Mouse (Mus musculus): ENCODE measurements at regions not wholly inside any gene's neighbourhood (a gene's known extent, or its start where the extent isn't known, plus 50 kb on each side); places are given as distances from the start of the nearest gene placed in this dataset.

DNA sequence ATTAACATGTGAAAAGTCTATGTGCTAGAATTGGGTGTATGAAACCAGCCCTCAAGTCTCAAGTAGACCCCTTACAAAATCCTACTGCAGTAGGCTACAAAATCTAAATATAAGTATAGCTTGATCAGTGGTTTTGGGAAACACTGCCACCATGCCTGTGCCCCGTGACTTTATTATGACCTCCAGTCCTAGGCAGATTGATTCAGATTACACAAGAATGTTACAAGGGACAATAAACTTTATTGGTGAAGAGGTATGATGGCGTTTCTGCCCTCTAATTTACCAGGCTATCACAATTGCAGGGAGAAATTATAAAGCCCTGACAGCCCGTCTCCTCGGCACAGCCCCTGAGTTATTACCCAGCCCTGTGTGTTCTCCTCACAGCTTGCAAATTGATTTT is 337.4 kb upstream of the Arglu1 start:
- Histone ChIP-seq H3K9me3 (replicated peaks; ENCODE audit: low read length) (no peaks in the 10 kb centered on the region), H3K36me3 (ENCODE audit: insufficient read depth, low read length) (no peaks in the 10 kb centered on the region), H3K27me3 (ENCODE audit: insufficient read depth, low read length) (no peaks in the 10 kb centered on the region), H3K4me1 (replicated peaks; ENCODE audit: insufficient read depth, low read length) (no peaks in the 10 kb centered on the region), H3K9ac (ENCODE audit: low read depth, low read length) (no peak overlapping the region), H3K4me2 (ENCODE audit: low read length) (no peak overlapping the region), H3K27ac (no peak overlapping the region), H3K4me3 (replicated peaks; ENCODE audit: low read depth, low read length) (no peak overlapping the region)
- DNase-seq (ENCODE audit: low spot score) (no peak), ATAC-seq (replicated peaks; ENCODE audit: low FRiP score, low read depth) (no peak)
- 44% methylated on average over 4 of the region's 4 CpGs for WGBS
- TF ChIP-seq CTCF (IDR thresholded peaks at IDR 0.05; ENCODE audit: low read depth) = no peak

DNA sequence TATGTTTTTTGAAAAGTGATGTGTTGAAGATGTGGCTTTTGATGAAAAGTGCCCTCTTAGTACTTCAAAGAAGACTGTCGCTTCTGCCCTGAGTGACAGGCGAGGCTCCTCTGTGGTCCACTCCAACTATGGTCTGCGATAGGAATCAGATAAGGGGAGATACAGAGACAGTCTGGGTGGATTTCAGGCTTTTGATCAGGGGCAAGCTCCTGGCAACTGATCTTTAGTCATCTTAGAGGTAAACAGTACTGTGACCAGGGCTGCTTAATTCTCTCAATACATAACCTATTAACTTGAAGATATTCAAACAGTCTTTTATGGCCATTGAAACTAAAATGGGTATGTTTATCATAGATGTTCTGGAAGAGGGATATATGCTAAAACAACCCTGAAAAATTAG is 335.6 kb upstream of the Arglu1 start:
- Histone ChIP-seq H3K4me3 (replicated peaks; ENCODE audit: low read depth, low read length) (no peak overlapping the region), H3K27ac (no peak overlapping the region), H3K4me1 (replicated peaks; ENCODE audit: insufficient read depth, low read length) (no peaks in the 10 kb centered on the region), H3K27me3 (ENCODE audit: insufficient read depth, low read length) (no peaks in the 10 kb centered on the region), H3K9me3 (replicated peaks; ENCODE audit: low read length) (no peaks in the 10 kb centered on the region), H3K36me3 (ENCODE audit: insufficient read depth, low read length) (no peaks in the 10 kb centered on the region), H3K4me2 (ENCODE audit: low read length) (no peak overlapping the region), H3K9ac (ENCODE audit: low read depth, low read length) (no peak overlapping the region)
- WGBS = 78% methylated on average over 3 of the region's 3 CpGs
- ATAC-seq (replicated peaks; ENCODE audit: low FRiP score, low read depth) (no peak), DNase-seq (ENCODE audit: low spot score) (no peak)
- TF ChIP-seq CTCF (IDR thresholded peaks at IDR 0.05; ENCODE audit: low read depth) = no peak

GRCm38 (mm10) chr8:9025378-9025777 is 335.1 kb upstream of the Arglu1 start:
- H3K4me2 ChIP-seq (ENCODE audit: low read length) = no peak overlapping the region
- no peak for TF ChIP-seq CTCF (IDR thresholded peaks at IDR 0.05; ENCODE audit: low read depth)
- H3K9me3 ChIP-seq (replicated peaks; ENCODE audit: low read length) = no peaks in the 10 kb centered on the region
- H3K36me3 ChIP-seq (ENCODE audit: insufficient read depth, low read length) = no peaks in the 10 kb centered on the region
- ATAC-seq (replicated peaks; ENCODE audit: low FRiP score, low read depth) (no peak), DNase-seq (ENCODE audit: low spot score) (no peak)
- no peaks in the 10 kb centered on the region for H3K27me3 ChIP-seq (ENCODE audit: insufficient read depth, low read length)
- WGBS = 23% methylated on average over 3 of the region's 3 CpGs
- H3K4me1 ChIP-seq (replicated peaks; ENCODE audit: insufficient read depth, low read length) = no peaks in the 10 kb centered on the region
- H3K9ac ChIP-seq (ENCODE audit: low read depth, low read length) = no peak overlapping the region
- H3K4me3 ChIP-seq (replicated peaks; ENCODE audit: low read depth, low read length) = no peak overlapping the region
- no peak overlapping the region for H3K27ac ChIP-seq

DNA sequence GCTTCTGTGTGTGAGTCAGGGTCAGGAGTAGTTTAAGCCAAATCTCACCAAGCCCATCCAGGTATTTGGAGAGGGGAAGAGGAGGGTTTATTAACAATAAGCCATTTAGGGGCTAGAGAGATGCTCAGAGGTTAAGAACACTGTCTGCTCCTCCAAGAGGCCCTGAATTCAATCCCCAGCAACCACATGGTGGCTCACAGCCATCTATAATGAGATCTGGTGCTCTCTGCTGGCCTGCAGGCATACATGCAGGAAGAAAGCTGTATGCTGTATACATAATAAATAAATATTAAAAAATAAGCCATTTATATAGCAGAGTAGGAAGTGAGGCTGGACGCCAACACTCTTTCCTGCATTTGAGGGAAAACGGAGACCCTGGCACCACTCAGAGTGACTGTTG is 330.4 kb upstream of the Arglu1 start:
- Histone ChIP-seq H3K27ac (no peak overlapping the region), H3K4me2 (ENCODE audit: low read length) (no peak overlapping the region), H3K9ac (ENCODE audit: low read depth, low read length) (no peak overlapping the region), H3K9me3 (replicated peaks; ENCODE audit: low read length) (no peaks in the 10 kb centered on the region), H3K36me3 (ENCODE audit: insufficient read depth, low read length) (no peaks in the 10 kb centered on the region), H3K27me3 (ENCODE audit: insufficient read depth, low read length) (no peaks in the 10 kb centered on the region), H3K4me3 (replicated peaks; ENCODE audit: low read depth, low read length) (no peak overlapping the region), H3K4me1 (replicated peaks; ENCODE audit: insufficient read depth, low read length) (no peaks in the 10 kb centered on the region)
- 77% methylated on average over 2 of the region's 2 CpGs for WGBS
- peak; percentile 34; the same call in 1 of the 2 replicates for TF ChIP-seq CTCF (IDR thresholded peaks at IDR 0.05; ENCODE audit: low read depth)
- DNase-seq (ENCODE audit: low spot score) (no peak), ATAC-seq (replicated peaks; ENCODE audit: low FRiP score, low read depth) (no peak)

DNA sequence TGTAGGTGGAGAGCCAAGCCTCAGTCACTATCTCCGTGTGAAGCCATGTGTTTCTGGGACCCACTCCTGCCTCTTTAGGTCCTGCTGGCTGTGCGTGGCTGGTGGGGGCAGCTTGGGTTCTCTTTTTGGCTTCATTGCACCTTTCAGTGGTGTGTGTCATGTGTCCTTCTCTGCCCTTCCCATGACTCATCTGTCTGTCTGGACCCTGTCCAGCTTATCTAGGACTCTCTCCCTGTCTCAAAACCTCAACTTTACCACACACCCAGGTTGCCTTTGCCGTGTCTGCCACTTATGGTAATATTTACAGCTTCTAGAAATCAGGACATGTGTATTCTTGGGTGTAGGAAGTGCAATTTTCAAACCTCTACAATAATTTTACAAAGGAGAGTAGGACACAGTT is 329.9 kb upstream of the Arglu1 start:
- H3K36me3 ChIP-seq (ENCODE audit: insufficient read depth, low read length) = no peaks in the 10 kb centered on the region
- H3K27me3 ChIP-seq (ENCODE audit: insufficient read depth, low read length) = no peaks in the 10 kb centered on the region
- H3K9ac ChIP-seq (ENCODE audit: low read depth, low read length) = no peak overlapping the region
- H3K4me2 ChIP-seq (ENCODE audit: low read length) = no peak overlapping the region
- DNase-seq (ENCODE audit: low spot score) (no peak), ATAC-seq (replicated peaks; ENCODE audit: low FRiP score, low read depth) (no peak)
- 85% methylated on average over 3 of the region's 3 CpGs for WGBS
- H3K4me3 ChIP-seq (replicated peaks; ENCODE audit: low read depth, low read length) = no peak overlapping the region
- H3K4me1 ChIP-seq (replicated peaks; ENCODE audit: insufficient read depth, low read length) = no peaks in the 10 kb centered on the region
- no peaks in the 10 kb centered on the region for H3K9me3 ChIP-seq (replicated peaks; ENCODE audit: low read length)
- TF ChIP-seq CTCF (IDR thresholded peaks at IDR 0.05; ENCODE audit: low read depth) = no peak
- H3K27ac ChIP-seq = no peak overlapping the region

DNA sequence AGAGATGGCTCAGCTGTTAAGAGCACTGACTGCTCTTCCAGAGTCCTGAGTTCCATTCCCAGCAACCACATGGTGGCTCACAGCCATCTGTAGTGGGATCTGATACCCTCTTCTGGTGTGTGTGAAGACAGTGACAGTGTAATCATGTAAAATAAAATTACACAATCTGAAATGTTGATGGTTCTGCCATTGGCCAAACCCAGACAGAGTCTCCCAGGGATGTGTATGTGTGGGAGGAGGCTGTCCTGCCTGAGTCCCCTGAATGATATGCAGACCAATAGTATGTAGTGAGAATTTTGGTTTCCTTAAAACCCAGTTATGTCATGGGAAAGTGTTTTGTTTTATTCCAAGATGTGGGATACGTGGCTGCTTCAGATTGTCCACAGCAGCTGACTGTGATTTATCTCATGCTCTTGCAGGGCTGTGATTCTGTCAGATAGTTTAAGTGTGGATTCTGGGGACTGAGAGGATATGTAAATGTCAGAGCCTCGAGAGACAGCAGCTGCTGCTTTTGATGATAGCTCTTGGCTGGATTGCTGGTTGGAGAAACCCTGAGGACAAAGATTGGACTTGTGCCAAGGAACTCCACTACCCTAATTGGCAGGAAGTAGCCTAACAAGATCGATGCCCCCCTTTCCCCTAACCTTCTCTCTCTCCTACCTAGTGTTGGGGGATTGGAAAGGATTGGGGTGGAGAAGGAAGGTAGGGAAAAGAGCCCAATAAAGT is 321.6 kb upstream of the Arglu1 start:
- H3K4me1 ChIP-seq (replicated peaks; ENCODE audit: insufficient read depth, low read length) = peaks cover 5% of the 10 kb centered on the region; the same call in 1 of the 2 replicates
- no peaks in the 10 kb centered on the region for H3K27me3 ChIP-seq (ENCODE audit: insufficient read depth, low read length)
- no peak overlapping the region for H3K27ac ChIP-seq
- WGBS = 31% methylated on average over 3 of the region's 3 CpGs
- no peak for DNase-seq (ENCODE audit: low spot score)
- H3K9ac ChIP-seq (ENCODE audit: low read depth, low read length) = no peak overlapping the region
- TF ChIP-seq CTCF (IDR thresholded peaks at IDR 0.05; ENCODE audit: low read depth) = no peak
- no peaks in the 10 kb centered on the region for H3K9me3 ChIP-seq (replicated peaks; ENCODE audit: low read length)
- no peaks in the 10 kb centered on the region for H3K36me3 ChIP-seq (ENCODE audit: insufficient read depth, low read length)
- no peak overlapping the region for H3K4me2 ChIP-seq (ENCODE audit: low read length)
- no peak for ATAC-seq (replicated peaks; ENCODE audit: low FRiP score, low read depth)
- H3K4me3 ChIP-seq (replicated peaks; ENCODE audit: low read depth, low read length) = no peak overlapping the region

Data from kidney, postnatal 0 days (tissue).